Mouse (Mus musculus): ENCODE results near the gene Ptpro.
A peak's percentile ranks its signal among the peaks of the same experiment; 100 is the strongest.

Ptpro gene

DNA sequence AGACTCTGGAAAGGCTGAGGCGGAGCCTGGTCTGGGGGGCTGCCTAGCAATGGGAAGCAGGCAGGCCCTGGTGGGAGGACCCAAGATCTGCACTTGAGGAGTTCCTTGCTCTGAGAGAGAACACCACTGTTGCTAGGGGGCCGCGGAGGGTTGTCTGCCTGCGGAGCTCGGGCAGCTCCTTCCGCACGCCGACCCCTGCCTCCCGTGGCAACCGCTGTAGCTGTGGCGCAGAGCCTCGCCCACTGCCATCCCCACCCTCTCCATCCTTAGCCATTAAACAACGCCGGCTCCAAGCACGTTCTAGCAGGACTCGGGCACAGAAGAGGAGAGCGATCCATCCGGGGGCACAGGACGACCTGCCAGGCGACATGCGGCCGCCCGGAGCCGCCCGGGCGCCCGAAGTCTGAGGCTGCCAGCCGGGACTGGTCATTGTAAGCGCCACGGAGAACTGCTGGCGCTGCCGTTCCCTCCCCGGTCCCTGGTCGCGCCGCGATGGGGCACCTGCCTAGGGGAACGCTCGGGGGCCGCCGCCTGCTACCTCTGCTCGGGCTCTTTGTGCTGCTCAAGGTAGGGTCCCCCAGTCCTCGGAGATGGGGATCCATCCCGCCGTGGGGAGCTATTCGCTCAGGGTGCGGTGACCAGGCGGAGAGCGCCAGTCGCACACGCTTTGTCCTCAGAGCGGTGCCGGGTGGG is at the start of gene Ptpro:
Gene Ptpro, plus strand, starts transcription at position 126 of the 693 bp plus-strand sequence.
- DNase-seq = no peak

DNA sequence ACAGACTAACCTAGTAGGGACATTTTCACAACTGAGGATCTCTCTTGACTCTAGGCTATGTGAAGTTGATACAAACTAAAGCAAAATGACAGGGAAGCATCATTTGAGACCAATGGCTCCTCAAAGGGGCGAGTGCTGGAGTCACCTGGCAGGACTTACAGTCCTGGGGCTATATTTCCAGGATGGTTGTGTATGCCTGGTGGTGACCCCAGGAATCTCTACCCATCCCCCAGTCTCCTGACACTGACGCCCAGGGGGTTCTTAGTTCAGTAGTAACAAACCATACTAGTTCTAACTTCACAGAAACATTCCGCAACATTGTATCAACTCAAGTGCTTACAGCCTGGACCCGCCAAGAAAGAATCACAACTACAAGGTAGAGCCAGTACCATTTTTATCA is 49.5 kb upstream of the Ptpro start:
- no peak for DNase-seq

- DNase-seq = no peak
Observed at GRCm38 (mm10) chr6:137205662-137206400, 46.3 kb upstream of the Ptpro start.

- DNase-seq = no peak
Observed at GRCm38 (mm10) chr6:137207126-137207525, 45.0 kb upstream of the Ptpro start.

DNA sequence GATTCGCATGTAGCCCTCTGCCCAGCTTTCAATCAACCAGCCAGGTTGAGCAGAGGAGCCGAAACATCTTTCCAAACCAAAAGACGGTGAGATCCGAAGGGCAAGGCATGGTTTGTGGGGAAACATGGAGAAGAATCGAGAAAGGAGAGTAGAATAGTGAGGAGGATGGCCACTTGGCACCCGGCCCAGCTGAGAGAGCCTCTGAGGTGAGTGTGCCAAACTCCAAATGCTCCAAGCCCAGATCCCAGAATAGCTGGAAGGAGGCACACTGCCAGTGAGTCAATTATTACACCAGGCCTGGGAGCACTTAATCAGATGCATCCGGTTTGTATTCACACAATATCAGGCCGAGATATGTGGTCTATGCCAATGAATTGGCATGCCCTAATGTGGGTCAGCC is 42.1 kb upstream of the Ptpro start:
- DNase-seq = peak; percentile 33

GRCm38 (mm10) chr6:137210991-137211390 is 41.1 kb upstream of the Ptpro start:
- no peak for DNase-seq

DNA sequence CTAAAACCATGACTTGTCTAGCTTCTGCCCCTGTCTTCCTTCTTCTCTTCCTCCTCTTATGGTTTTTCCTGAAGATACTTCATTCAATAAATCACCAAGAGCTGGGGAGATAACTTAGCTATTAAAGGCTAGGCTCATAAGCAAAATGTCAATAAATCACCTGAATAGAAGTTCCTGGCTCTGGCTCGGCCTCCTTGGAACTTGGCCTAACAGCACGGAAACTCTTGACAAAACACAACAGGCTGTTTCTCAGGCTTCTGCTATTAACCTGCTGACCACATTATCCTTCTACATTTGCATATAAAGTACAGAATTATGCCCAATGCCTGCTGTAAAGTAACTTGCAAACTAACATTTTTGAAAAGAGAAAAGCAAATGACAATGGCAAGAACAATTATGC is 40.7 kb upstream of the Ptpro start:
- DNase-seq = no peak

DNA sequence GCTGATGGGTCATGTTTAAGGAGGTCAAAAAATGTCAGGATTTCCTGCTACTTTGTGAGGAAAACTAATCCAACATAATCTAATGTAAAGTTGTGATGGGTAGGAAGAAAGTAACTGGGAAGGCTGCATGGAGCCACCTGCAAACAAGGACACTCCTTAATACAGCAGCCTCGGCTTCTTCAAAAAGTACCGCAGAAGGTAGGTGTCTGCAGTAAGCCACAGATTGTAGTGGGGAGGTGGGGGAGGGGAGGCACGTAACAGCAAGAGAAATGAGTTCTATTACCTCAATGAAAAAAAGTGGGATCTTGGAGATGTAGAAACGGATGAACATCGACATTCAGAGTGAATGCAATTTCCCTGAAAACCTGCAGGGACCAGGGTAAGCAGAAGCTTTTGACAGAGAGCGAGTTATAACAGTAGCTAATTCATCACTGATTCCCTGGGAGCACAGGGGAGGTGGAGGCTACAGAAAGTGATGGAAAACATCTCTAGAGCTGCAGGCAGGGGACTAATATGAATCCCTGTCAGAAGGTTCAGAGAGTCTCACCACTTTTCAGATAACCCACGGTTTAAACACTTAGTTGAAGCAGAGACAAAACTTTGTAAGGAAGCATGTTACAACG is 34.2 kb upstream of the Ptpro start:
- no peak for DNase-seq

GRCm38 (mm10) chr6:137252887-137253242 is 746 bp downstream of the Ptpro start:
- DNase-seq = no peak

DNA sequence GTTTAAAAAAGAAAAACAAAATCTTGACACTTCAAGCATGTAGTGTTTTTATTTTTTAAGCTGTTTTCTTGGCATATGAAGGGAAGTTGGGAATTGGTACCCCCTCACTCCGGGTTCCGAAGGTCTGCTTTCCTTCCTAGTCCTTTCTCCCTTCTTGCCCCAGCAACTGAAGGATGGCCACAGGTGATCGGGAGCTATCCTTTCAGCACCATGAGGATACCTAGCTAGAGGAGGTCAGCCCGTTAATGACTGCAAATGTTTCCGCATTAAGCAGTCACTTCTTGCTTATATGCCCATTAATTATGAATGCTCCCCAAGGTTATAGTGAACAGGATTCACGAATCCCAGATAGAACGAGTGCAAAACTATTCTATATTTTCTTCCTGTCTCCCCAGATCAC is 1.3 kb downstream of the Ptpro start:
- DNase-seq = no peak

DNA sequence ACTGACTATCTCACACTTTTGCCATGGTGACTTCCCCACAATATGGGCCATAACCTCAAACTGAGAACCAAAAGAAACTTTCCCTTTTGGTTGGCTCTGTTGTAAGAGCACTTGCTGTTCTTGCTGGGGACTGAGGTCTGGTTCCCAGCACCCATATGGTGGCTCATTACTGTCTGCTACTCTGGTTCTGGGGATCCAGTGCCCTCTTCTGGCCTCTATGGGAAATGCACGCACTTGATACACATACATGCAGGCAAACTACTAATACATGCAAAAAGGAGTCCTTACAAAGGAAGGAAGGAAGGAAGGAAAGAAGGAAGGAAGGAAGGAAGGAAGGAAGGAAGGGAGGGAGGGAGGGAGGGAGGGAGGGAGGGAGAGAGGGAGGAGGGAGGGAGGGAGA is 8.9 kb downstream of the Ptpro start:
- no peak for DNase-seq

DNA sequence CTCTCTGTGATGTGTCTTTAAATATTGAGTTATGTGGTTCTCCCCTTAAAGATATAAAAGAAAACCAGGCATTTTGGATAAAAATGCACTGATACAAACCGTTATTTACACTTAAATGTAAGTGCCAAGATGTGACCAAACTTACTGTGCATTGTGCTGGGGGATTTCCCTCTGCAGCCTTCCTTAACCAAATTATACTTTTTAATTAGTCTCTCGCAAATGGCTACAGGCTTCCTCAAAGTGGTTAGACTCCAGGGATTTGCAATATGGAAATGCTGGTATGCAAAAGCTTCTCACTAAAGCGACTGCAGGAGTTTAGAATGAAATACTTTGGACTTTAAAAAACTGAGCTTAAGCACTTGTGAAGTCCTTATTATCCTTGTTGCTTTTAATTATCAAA is 10.0 kb downstream of the Ptpro start:
- DNase-seq = no peak

DNA sequence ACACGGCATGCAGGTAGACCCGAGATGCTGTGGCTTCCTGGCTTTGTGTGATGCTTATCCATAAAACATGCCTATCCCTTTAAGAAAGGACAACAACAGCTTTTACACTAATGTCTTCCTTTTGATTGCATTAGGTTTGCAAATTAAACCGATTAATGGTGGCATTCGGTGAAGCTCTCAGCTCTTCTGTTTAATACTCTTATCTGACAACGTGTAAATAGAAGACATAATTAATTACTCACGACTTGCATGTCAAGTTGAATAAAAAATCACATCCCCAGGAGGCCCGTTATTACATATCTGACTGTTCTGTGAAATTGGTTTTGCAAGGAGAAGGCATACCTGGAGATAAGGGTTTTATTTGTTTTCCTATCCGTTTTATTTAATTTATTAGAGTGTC is 15.9 kb downstream of the Ptpro start:
- no peak for DNase-seq

- no peak for DNase-seq
Observed at GRCm38 (mm10) chr6:137268592-137268991, 16.5 kb downstream of the Ptpro start.

- no peak for DNase-seq
Observed at GRCm38 (mm10) chr6:137272513-137272912, 20.4 kb downstream of the Ptpro start.

- no peak for DNase-seq
Observed at GRCm38 (mm10) chr6:137277587-137277994, 25.5 kb downstream of the Ptpro start.

DNA sequence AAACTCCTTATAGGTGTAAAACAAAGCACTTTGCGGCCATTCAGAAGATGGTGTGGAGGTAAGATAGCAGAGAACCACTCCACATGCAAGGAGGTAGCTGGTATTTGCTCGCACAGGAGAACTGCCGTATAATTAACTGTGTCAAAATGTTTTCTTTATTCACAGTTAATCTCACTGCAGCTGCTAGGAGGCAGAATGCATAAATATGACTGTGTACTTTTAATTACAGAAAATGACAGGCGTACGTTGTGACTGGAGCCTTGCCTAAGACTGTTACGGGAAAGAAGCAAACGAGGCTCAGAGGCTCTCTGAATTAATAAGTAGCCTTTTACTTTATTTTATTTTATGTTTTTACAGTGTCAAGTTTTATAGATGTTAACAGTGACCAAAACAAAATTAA is 27.5 kb downstream of the Ptpro start:
- no peak for DNase-seq

DNA sequence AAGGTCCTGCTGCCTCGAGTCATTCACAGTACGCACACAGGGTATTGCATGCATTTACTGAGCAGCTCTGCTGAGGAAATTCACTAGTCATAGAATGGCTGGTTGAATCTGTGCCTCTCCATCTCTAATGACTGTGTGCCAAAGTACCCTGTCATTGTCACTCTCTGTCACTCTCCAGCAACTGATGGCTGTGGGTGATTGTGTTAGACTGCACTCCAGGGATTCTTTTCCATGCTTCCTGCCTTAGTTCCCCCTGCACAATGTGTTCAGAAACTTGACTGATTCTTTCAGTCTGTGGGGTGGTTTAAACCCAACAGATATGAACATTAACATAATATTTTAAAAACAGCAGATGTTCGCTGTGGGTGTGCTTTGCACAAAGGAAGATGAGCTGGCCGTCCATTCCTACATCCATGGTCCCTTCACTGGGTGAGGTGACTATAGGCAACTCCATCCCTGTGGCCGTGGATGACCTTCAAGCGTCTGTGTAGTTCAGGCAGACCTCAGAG is 29.5 kb downstream of the Ptpro start:
- no peak for DNase-seq

DNA sequence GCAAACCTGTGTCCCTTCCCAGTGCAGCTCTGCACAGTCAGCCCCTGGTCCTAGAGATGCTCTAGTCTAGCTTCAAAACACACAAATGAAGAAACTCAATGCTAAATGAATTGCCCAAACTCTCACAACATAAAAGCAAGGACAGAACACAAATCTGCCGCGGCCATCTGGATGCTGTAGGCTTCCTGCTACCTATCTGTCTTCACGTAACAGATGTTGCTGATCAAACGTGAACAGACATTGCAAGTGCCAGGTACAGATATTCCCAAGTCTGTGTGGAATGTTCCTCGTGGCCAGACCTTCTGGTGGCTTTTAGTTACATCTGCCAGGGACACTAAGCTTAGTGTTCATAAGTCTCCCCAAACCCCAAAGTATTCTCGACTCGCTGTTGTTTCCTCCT is 29.9 kb downstream of the Ptpro start:
- DNase-seq = no peak

- no peak for DNase-seq
Observed at GRCm38 (mm10) chr6:137286376-137286775, 34.3 kb downstream of the Ptpro start.

- DNase-seq = no peak
Observed at GRCm38 (mm10) chr6:137287788-137288187, 35.7 kb downstream of the Ptpro start.

DNA sequence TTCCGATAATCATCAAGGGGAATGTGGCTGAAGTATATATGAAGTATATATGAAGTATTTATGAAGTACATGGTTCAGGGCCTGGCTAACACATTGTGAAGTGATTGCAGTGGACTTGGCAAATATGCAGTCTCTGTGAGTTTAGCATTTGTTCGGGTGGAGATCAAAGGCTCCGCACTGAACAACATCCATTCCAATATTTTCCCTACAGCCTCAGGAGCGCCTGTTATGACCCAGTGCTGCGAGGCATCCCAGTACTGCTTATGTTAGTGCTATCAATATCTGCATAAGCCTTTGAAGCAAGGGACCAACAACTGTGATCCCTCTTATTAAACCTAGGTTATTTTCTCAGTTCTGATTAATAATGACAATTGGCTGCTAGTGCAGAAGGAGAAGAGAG is 36.1 kb downstream of the Ptpro start:
- DNase-seq = no peak

GRCm38 (mm10) chr6:137292421-137292820 is 40.3 kb downstream of the Ptpro start:
- DNase-seq = no peak

All from cerebellum, adult 11-12 months (tissue).